Mouse (Mus musculus) heart, postnatal 0 days (tissue): ENCODE measurements at regions not wholly inside any gene's neighbourhood (a gene's known extent, or its start where the extent isn't known, plus 50 kb on each side); places are given as distances from the start of the nearest gene placed in this dataset.

Experiments used
- CTCF ChIP-seq: IDR thresholded peaks from 2 replicates; pipeline ENCODE4 v1.5.1; 2016; ENCODE audit warnings: antibody characterized with exemption, control low read depth, low read depth
- EP300 ChIP-seq: IDR thresholded peaks from 2 replicates; pipeline ENCODE4 v1.6.1; 2016; ENCODE audit warnings: antibody characterized with exemption, low read depth

GRCm38 (mm10) chr4:45744849-45745407, 53.9 kb upstream of the Aldh1b1 start:
- TF ChIP-seq EP300 (no peak), CTCF (no peak)
